Mouse (Mus musculus) embryonic stem cell, embryonic (primary cell): ENCODE results near the gene Gprc5a.

Source experiments
- CTCF ChIA-PET, 4 experiments: fragments of 300-600 bp in 2 of 4; fragments of 350-600 bp in 2 of 4; sonication (Branson Sonifier 250); formaldehyde crosslinking; loops; one replicate each; lab custom pipeline; 2022; ENCODE audit warnings: inconsistent platforms in 2 of 4; lab: Charles Lee
- POLR2A ChIA-PET, 4 experiments: fragments of 300-600 bp in 2 of 4; fragments of 350-600 bp in 2 of 4; sonication (Branson Sonifier 250); formaldehyde crosslinking; loops; one replicate each; lab custom pipeline; 2022; ENCODE audit warnings: antibody characterized with exemption in 4 of 4, inconsistent platforms in 1 of 4; lab: Charles Lee

Gene Gprc5a

DNA sequence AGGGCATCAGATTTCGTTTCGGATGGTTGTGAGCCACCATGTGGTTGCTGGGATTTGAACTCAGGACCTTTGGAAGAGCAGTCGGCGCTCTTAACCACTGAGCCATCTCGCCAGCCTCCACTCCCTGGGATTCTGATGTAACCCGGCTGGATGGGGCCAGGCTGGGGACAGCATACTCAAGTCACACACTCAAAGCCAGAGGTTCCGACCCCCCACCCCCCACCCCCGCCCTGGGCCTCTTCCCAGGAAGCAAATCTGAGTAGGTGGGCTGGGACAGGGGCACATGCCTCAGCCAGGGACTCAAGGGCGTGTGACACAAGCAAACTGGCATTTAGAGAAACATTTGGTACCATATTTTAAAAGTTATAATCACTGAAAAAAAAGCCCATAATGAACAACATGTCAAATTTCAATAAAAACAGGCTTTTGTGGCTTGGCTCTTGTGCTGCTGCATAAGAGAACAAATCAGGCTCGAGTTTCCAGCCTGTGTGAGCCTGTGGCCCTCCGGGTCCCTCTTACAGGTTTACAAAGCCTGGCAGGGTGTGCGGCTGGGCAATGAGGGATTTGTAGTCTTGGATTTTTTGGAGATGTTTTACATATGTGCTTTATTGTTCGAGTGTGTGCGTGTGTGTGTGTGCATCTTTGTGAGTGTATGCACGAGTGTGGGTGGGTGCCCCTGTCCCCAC, 35.5 kb downstream of the Gprc5a start:
- ChIA-PET POLR2A (interaction anchor here in 1 of 4 experiments (0.7 kb wide), 1 partner anchor 88 kb away, joined by 3 read pairs; no protein-coding TSS in a partner anchor), CTCF (interaction anchor here in 2 of 4 experiments (0.6 to 1.9 kb wide), 3 partner anchors 49 to 74 kb away, joined by 3 to 6 read pairs (median 5); no protein-coding TSS in a partner anchor)

DNA sequence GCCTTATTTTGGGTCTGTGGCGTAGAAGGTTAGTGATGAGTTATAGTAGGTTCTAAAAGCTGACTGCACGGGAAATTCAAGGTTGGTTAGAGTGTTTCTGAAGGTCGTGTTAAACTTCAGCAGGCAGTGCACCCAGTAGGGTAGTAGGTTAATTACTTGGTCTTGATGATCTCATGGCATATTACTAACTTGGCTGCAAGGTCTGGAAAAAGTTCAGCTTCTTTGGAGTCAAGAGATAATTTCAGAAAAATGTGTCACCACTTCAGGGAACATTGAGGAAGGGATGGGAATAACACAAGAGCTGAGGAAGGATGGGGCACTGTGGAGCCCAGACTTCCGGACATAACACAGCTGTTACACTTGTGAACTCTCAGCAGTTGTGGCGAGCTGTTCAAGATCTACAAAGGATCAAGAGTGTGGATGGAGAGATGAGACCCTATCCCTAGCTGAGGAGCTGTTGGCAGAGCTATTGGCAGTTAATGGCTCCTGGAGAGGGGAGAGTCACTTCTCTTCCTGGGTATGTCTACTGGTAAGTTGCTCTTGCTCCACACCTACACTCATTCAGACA, 37.4 kb downstream of the Gprc5a start:
- POLR2A ChIA-PET = no interaction called here
- CTCF ChIA-PET = interaction anchor here in 2 of 4 experiments (0.5 to 0.6 kb wide), 2 partner anchors 44 to 146 kb away, joined by 3 to 5 read pairs; no protein-coding TSS in a partner anchor

DNA sequence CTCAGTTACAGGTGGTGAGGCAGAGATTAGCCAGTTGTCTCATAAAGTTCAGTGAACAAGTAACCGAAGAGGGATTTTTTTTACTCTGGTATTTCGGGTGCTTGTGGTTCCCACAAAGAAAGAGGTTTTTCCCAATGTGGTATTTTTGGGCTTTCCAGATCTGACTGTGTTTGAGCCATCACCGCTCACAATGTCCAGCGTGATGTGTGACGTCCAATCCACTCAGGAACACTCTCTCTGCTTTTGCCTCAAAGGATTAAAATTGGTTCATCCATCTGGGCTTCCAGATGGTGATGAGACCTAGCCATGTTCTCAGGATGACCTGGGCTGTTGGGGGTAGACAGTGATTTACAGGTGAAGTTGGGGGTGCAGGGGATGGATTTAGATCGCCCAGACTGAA, 41.6 kb downstream of the Gprc5a start:
- POLR2A ChIA-PET = no interaction called here
- CTCF ChIA-PET = no interaction called here

DNA sequence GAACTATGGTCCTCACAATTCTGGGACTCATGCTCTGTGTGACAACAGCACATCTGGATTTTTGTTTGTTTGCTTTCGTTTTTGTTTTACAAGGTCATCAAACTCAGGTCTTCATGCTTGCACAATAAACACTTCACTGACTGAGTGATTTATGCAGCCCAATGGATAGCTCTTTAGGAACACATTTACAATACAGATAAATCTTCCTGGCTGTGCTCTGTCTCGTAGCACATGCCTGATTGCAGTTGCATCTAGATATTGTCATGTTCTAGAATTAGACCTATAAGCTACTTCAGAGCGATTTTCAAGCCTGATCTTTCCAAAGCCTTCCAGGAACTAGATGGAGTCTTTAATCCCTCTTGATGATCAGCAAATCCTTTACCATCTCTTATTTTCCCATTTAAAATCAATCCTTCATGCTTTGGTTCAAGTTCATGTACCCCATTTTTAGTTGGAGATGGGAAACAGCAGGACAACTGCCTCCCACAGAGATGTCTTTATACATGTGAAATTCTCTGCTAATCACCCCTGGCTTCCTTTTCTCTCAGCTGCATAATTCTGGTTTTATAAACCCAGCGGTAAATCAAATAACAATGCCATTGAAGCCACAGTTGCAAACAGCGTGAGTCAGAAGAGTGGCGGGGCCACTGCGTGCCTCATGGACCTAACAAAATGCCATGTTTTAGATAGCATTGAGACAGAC, 47.1 kb downstream of the Gprc5a start:
- CTCF ChIA-PET = no interaction called here
- POLR2A ChIA-PET = interaction anchor here in 1 of 4 experiments (1.4 kb wide), 1 partner anchor 13 kb away, joined by 3 read pairs; no protein-coding TSS in a partner anchor

DNA sequence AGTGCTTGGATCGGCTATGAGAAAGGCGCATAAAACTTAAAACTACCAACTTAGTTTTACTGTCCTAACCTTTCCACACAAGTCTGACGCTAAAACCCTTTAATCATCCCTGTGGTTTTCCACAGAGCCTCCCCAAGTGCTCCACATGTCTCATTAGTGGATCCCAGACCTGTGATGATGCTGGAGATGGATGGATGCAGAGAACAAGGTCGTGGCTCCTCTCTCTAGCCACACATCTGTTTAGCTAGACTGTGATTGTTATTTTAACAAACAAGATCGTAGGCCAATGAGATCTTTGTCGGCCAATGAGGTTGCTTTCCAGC, 47.6 kb downstream of the Gprc5a start:
- POLR2A ChIA-PET = interaction anchor here in 1 of 4 experiments (1.4 kb wide), 1 partner anchor 12 kb away, joined by 3 read pairs; no protein-coding TSS in a partner anchor

DNA sequence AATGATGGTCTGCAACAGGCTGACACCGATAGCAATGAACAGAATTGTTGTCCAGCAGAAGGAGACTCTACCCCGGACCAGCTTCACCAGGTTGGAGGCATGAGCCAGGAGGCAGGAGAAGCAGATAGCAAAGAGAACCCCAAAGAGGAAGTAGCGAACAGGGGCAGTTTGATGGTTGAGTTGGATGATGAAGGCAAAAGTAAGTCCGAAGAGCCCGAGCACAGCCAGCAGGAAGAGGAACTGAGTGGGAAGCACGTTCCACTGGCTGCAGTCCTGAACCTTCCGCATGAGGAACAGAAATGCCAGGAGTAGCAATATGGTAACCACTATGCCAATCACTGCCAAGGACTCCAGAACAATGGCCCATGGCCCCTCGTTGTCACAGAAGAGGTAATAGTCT, 51.0 kb downstream of the Gprc5a start:
- ChIA-PET CTCF (interaction anchor here in 1 of 4 experiments (0.6 kb wide), 1 partner anchor 133 kb away, joined by 4 read pairs; no protein-coding TSS in a partner anchor), POLR2A (no interaction called here)

More for the DNA sequence above, 47.6 kb downstream of the Gprc5a start:
- CTCF ChIA-PET = no interaction called here

DNA sequence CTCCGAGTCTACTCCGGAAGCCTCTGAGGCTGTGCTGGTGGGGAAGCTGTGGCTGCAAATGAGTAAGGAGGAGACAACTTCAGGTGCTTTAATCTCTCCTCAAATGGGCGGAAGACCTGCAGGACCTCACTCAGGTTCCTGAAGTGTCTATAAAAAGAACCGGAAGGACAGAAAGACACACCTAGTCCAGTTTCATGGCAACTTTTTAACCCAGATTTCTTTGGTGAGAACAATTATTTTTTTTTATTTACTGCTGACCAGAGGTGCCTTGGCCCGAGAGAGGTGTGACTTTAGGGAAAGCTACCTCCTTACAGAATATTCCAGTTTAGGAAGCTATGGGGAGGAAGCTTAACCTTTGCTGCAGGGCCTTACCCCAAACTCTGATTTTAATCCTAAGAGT, 52.7 kb downstream of the Gprc5a start, which contains the start of gene Gprc5d:
Gene Gprc5d (minus strand): TSS at position 101 of the 400 bp plus-strand sequence.
- ChIA-PET CTCF (no interaction called here), POLR2A (interaction anchor here in 2 of 4 experiments (0.6 to 0.8 kb wide), 4 partner anchors 15 to 1238 kb away, joined by 3 to 4 read pairs (median 3); no protein-coding TSS in a partner anchor)

DNA sequence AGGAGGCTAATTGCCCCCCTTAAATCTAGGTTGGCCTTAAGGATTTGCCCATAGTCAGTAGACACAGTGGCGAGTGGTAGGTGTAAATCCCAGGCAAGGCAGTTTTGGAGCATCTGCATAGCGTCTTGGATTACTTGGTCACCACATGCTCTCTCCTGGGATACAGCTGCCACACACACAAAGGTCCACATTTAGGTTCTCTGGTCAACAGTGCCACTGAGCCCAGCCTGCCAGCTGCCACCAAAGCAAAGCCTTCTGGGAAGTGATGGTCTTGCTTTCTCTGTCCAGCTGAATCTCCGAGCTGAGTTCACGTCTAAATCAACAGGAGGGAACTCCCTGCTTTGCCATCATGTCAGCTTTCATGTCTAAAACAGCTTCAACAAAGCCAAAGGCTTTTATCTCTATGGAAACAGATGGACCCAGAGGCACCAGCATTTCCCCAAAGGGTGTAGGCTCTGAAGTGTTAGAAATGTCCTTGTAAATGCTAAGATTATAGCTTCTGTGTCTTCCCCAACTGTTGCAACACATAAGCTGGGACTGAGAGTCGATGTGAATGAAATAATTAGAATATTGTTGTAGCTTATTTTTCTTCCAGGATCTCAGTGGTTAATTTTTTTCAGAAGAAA, 59.4 kb downstream of the Gprc5a start:
- CTCF ChIA-PET = interaction anchor here in 1 of 4 experiments (1.2 kb wide), 1 partner anchor 24 kb away, joined by 3 read pairs; no protein-coding TSS in a partner anchor

DNA sequence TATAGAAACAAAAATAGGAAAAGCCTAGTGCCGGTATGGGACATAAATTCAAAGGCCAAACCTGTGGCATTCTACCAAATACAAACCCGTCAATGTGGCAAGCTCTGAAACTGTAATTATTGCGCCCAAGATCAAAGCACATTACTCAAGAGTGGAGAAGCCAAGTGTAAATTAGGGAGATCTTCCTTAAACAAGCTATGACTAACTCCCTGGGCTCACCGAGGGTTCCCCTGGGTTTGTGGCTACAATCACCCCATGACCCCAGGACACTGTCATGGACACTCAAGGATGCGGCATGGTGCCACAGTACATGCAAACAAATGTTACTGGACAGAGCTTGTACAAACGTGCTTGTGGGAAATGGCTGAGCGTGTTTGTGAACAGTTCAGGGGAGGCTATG, 67.6 kb downstream of the Gprc5a start:
- ChIA-PET POLR2A (interaction anchor here in 1 of 4 experiments (0.8 to 1.6 kb wide), 3 partner anchors 8 to 121 kb away, joined by 3 read pairs; partner anchors contain the start of genes Ddx47 and Gprc5d), CTCF (no interaction called here)

More for the DNA sequence above, 59.4 kb downstream of the Gprc5a start:
- POLR2A ChIA-PET = interaction anchor here in 2 of 4 experiments (0.5 to 0.9 kb wide), 4 partner anchors 8 to 70 kb away, joined by 3 read pairs; no protein-coding TSS in a partner anchor

DNA sequence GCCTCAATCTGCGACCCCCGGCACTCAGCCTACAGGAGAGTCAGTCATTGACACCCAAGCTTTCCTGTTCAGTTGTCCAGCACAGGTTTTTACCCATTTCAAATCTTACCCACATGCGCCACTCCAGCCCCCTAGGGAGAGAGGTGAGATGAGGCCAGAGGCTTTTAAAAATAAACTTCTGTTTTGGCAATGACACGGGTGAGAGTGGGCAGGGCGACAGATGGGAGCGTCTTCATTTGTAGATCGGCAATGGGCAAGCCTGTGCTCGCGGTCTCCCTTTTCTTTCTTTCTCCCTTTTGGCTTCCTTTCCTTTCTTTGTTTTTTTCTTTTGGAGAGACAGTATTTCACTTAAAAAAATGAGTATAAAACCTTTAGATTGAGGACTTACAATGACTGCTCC, 68.0 kb downstream of the Gprc5a start:
- ChIA-PET POLR2A (interaction anchor here in 1 of 4 experiments (1.2 to 1.6 kb wide), 2 partner anchors 15 to 122 kb away, joined by 3 read pairs; partner anchors contain the start of genes Ddx47 and Gprc5d), CTCF (interaction anchor here in 1 of 4 experiments (1.9 kb wide), 1 partner anchor 11 kb away, joined by 10 read pairs; no protein-coding TSS in a partner anchor)
